Mouse (Mus musculus) ES-Bruce4 (cell line): ENCODE results near the gene Kif26b. TPM values are rescaled to one million over a fixed set of nuclear protein-coding genes. Genes with fewer than 3 reads are reported as not detected.

ENCODE experiments used
- H3K27ac ChIP-seq: 2 replicates; pipeline ENCODE4 v1.5.1; 2012; ENCODE audit warnings: low read length, inconsistent platforms; ENCODE audit not compliant: insufficient read depth
- H3K27me3 ChIP-seq: 2 replicates; pipeline ENCODE4 v1.6.1; 2012; ENCODE audit warnings: mild to moderate bottlenecking, low read length, inconsistent platforms; ENCODE audit not compliant: control insufficient read depth, poor library complexity, insufficient read depth, severe bottlenecking
- H3K36me3 ChIP-seq: 2 replicates; pipeline ENCODE4 v1.6.1; 2012; ENCODE audit warnings: inconsistent platforms, mild to moderate bottlenecking, low read length, moderate library complexity; ENCODE audit not compliant: control insufficient read depth, poor library complexity, insufficient read depth, severe bottlenecking
- H3K4me1 ChIP-seq: one replicate; pipeline ENCODE4 v1.8.1; 2011; ENCODE audit warnings: low read length; ENCODE audit not compliant: control insufficient read depth, insufficient read depth
- H3K4me3 ChIP-seq: 2 replicates; pipeline ENCODE4 v1.5.1; 2011; ENCODE audit warnings: low read depth, mild to moderate bottlenecking, low read length
- H3K9ac ChIP-seq: 2 replicates; pipeline ENCODE4 v1.6.1; 2012; ENCODE audit warnings: low read depth, mild to moderate bottlenecking, inconsistent platforms; ENCODE audit not compliant: poor library complexity, severe bottlenecking
- H3K9me3 ChIP-seq: replicated peaks from 2 replicates; pipeline ENCODE4 v1.6.1; 2012; ENCODE audit warnings: mild to moderate bottlenecking, low read length, inconsistent platforms; ENCODE audit not compliant: control insufficient read depth, poor library complexity, insufficient read depth, severe bottlenecking
- CTCF ChIP-seq: IDR thresholded peaks from one replicate; pipeline ENCODE4 v1.8.1; 2011; ENCODE audit warnings: low read depth, low read length
- EP300 ChIP-seq: IDR thresholded peaks from 2 replicates; pipeline ENCODE4 v1.6.1; 2011; ENCODE audit warnings: low read depth, low read length; ENCODE audit not compliant: insufficient read depth
- POLR2A ChIP-seq: IDR thresholded peaks from one replicate; pipeline ENCODE4 v1.8.1; 2011; ENCODE audit warnings: low read length; ENCODE audit not compliant: insufficient read depth
- polyA plus RNA-seq: library from polyadenylated mRNA; stranded (reverse); fragments of >200 nt; gene quantifications from 2 replicates; pipeline ENCODE4 v1.2.4, GENCODE M21; 2011; ENCODE audit warnings: low read depth; ENCODE audit not compliant: missing spikeins, insufficient read depth, insufficient read length

Kif26b gene
- polyA plus RNA-seq, 1 experiment, result 0.31 TPM

- H3K4me1 ChIP-seq, result no peaks in the 10 kb centered on the region
- TF ChIP-seq EP300 (no peak), POLR2A (no peak), CTCF (no peak)
Observed at GRCm38 (mm10) chr1:178667808-178668207, 138.9 kb downstream of the Kif26b start.

GRCm38 (mm10) chr1:178668907-178669306 lies 140.0 kb downstream of the Kif26b start:
- no peak overlapping the region for H3K9ac ChIP-seq
- TF ChIP-seq POLR2A (no peak), CTCF (no peak), EP300 (no peak)
- H3K4me3 ChIP-seq, result no peak overlapping the region
- H3K9me3 ChIP-seq, result peaks cover 2% of the 10 kb centered on the region; the same call in 1 of the 2 replicates
- no peaks in the 10 kb centered on the region for H3K36me3 ChIP-seq
- no peaks in the 10 kb centered on the region for H3K27me3 ChIP-seq
- H3K4me1 ChIP-seq, result no peaks in the 10 kb centered on the region
- H3K27ac ChIP-seq, result no peak overlapping the region

More at GRCm38 (mm10) chr1:178667808-178668207, 138.9 kb downstream of the Kif26b start:
- no peaks in the 10 kb centered on the region for H3K27me3 ChIP-seq
- peaks cover 2% of the 10 kb centered on the region; the same call in 1 of the 2 replicates for H3K9me3 ChIP-seq
- no peak overlapping the region for H3K9ac ChIP-seq
- no peak overlapping the region for H3K4me3 ChIP-seq
- no peaks in the 10 kb centered on the region for H3K36me3 ChIP-seq
- H3K27ac ChIP-seq, result no peak overlapping the region

GRCm38 (mm10) chr1:178673051-178673450 lies 144.1 kb downstream of the Kif26b start:
- Histone ChIP-seq H3K4me3 (no peak overlapping the region), H3K9ac (no peak overlapping the region), H3K36me3 (no peaks in the 10 kb centered on the region), H3K4me1 (no peaks in the 10 kb centered on the region), H3K9me3 (no peaks in the 10 kb centered on the region), H3K27me3 (no peaks in the 10 kb centered on the region), H3K27ac (no peak overlapping the region)
- TF ChIP-seq CTCF (no peak), EP300 (no peak), POLR2A (no peak)

GRCm38 (mm10) chr1:178673506-178673905 lies 144.6 kb downstream of the Kif26b start:
- TF ChIP-seq EP300 (no peak), POLR2A (no peak), CTCF (no peak)
- no peaks in the 10 kb centered on the region for H3K36me3 ChIP-seq
- no peaks in the 10 kb centered on the region for H3K4me1 ChIP-seq

GRCm38 (mm10) chr1:178675542-178676252 lies 146.8 kb downstream of the Kif26b start:
- H3K4me3 ChIP-seq, result no peak overlapping the region
- H3K9ac ChIP-seq, result no peak overlapping the region
- H3K36me3 ChIP-seq, result no peaks in the 10 kb centered on the region
- H3K9me3 ChIP-seq, result no peaks in the 10 kb centered on the region
- no peaks in the 10 kb centered on the region for H3K27me3 ChIP-seq
- H3K4me1 ChIP-seq, result no peaks in the 10 kb centered on the region
- no peak overlapping the region for H3K27ac ChIP-seq
- no peak for TF ChIP-seq POLR2A
- no peak for TF ChIP-seq CTCF
- no peak for TF ChIP-seq EP300

More at GRCm38 (mm10) chr1:178673506-178673905, 144.6 kb downstream of the Kif26b start:
- Histone ChIP-seq H3K9me3 (no peaks in the 10 kb centered on the region), H3K27me3 (no peaks in the 10 kb centered on the region), H3K9ac (no peak overlapping the region), H3K4me3 (no peak overlapping the region), H3K27ac (no peak overlapping the region)

- Histone ChIP-seq H3K9ac (no peak overlapping the region), H3K9me3 (no peaks in the 10 kb centered on the region), H3K4me3 (no peak overlapping the region), H3K27ac (no peak overlapping the region), H3K27me3 (no peaks in the 10 kb centered on the region), H3K36me3 (no peaks in the 10 kb centered on the region), H3K4me1 (no peaks in the 10 kb centered on the region)
- TF ChIP-seq POLR2A (no peak), CTCF (no peak), EP300 (no peak)
Observed at GRCm38 (mm10) chr1:178677160-178677559, 148.2 kb downstream of the Kif26b start.
